Mouse (Mus musculus) right cerebral cortex, postnatal 10 days (tissue): Measurements from ENCODE around the gene Becn1.
"Not testable (repeated sequence)": the region's sequence is repeated elsewhere in the genome, so short reads cannot be mapped to it uniquely, and the experiment has no call there.

Source experiments
- DNase-seq, 2 experiments: peaks; one replicate each; pipeline ENCODE4 v3.0.0; 2021; ENCODE audit warnings: low spot score in 2 of 2

Becn1 gene

DNA sequence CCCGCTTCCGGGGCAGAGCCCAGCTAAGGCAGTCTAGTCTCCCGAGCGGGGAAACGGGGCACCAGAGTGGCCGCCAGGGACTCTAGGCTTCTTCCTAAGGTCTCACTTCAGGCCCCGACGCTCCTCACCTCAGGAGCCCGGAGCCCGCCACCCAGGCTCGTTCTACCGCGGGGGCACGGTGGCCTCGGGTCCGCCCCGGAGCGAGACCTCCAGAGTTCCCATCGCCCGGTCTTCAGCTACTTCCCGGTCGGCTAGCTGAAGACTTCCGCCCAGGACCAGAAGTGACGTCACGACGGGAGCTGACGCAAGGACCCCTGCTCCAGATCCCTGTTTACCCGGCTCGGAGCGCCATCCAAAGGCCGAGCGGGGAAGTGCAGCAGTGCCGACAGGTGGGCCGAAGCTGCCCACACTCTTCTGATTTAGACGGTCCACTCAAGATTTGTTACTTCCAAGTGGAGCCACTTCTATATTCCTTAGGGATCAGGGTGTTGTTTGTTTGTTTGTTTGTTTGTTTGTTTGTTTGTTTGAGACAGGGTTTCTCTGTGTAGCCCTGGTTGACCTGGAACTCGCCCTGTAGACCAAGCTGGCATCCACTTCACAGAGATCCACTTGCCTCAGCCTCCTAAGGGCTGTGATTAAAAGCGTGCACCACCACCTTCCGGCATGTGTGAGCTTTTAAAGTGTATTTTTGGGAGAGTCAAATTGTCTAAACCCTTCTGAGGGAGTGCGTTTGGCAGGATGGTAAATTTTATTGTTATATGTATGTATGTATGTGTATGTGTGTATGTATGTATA is at the start of gene Becn1:
Gene Becn1, minus strand, starts transcription at position 283 of the 795 bp plus-strand sequence.
- peak; percentile 97 to 98 for DNase-seq

- DNase-seq = no peak
Observed at GRCm38 (mm10) chr11:101351721-101352111, 49.6 kb upstream of the Becn1 start.

- DNase-seq = no peak
Observed at GRCm38 (mm10) chr11:101351100-101351720, 49.1 kb upstream of the Becn1 start.

DNA sequence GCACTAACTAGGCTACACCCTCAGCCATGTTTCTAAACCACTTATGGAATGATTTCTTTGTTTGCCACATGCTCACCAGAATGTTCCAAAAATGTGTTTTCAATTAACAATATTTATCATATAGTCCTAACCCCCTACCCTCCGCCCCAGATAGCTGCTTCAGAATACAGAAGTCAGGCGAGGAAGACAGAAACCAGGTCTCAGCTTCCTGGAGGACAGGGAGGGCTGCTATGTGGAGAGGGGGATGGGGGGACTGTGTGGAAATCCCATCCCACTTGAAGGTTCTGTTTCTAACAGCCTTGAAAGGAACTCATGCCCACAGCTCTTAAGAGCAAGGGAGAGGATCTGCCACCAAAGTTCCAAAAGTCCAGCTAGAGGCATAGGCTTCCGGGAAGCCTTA is 47.1 kb upstream of the Becn1 start:
- DNase-seq = no peak

GRCm38 (mm10) chr11:101348774-101349173 is 46.7 kb upstream of the Becn1 start:
- DNase-seq = no peak

DNA sequence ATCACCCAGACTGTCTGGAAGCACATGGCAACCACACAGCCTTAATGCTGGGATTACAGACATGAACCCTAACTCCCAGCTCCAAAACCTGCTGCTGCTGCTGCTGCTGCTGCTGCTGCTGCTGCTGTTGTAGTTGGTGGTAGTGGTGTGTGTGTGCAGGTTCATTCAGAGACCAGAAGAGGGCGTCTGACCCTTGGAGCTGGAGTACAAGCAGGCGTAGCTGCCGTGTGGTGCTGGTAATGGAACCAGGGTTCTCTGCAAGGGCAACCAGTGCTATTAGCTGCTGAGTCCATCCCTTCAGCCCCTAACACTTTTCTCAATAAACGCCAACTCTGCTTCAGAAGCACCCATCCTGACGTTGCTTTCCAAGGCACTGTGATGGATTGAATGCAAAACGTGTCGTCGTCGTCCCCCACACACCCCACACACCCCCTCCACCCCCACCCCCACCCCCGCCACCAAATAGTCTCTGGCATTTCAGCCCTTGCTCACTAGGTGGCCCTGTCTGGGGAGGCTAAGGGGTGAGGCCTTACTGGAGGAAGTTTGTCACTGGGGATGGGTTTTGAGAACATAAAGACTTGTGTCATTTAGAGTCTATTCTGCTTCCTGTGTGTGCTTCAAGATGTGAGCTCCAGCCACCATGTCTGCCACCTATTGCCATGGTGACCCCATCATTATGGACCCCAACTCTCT is 45.1 kb upstream of the Becn1 start:
- no peak for DNase-seq

DNA sequence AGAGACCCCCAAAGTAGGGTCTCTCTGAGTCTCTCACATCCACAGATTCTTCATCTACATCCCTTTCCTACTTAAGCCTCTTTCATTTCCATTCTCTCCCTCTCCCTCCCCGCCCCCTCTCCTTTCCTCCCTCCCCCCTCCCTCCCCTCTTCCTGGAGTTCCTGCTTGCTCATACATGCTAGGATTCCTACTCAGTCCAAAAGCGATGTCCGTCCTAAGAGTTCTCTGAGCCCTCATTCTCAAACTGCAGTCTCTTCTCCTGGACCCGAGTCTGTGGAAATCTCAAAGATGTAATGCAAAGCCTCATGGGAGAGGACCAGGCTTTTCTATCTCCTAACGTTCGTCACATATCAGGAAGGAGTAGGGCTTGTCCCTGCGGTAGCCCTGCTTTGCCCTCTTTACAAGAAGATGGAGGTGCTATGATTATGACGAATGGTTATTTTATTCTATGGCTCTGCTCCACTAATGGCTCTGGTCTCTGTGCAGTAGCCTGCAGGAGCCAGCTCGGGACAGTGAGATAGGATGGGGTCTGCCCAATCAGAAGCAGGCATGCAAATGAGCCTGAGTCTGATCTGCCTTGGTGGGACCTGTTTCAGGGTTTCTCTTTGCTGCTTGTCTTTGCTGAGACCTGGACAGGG is 36.2 kb upstream of the Becn1 start:
- peak in 1 of 2 experiments; percentile 56 for DNase-seq

DNA sequence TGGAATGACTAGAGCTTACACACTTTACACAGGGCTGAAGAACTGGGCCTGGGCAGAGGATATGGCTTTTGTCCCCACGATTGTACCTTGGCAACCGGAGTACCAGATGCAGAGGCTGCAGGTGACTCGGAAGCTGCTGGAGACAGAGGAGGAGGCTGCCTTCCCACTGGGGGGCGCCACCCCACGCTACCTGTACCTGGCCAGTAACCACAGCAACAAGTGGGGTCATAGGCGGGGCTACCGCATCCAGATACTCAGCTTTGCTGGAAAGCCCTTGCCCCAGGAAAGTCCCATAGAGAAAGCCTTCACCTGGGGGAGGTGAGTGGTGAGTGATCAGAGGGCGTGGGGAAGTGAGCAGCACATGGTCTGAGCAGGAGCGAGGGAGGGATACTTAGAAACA is 33.6 kb upstream of the Becn1 start:
- DNase-seq = no peak

DNA sequence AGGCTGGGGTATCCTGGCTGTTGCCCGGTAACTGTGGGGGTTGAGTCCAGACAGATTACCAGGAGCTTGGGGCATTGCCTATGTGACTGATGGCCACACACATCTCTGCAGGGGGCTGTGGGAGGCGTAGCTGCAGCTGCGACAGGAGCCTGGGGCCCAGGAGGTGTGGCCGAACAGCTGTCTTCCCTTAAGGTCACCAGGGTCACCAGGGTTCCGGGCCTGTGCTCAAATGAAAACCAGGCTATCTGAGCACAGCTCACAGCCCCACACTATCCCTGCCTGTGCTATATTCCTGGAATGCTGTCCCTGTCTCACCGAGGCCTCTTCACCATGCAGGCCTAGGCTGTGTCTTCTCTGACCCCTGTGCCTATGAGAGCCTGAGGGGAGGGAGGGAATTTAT is 32.4 kb upstream of the Becn1 start:
- no peak for DNase-seq

DNA sequence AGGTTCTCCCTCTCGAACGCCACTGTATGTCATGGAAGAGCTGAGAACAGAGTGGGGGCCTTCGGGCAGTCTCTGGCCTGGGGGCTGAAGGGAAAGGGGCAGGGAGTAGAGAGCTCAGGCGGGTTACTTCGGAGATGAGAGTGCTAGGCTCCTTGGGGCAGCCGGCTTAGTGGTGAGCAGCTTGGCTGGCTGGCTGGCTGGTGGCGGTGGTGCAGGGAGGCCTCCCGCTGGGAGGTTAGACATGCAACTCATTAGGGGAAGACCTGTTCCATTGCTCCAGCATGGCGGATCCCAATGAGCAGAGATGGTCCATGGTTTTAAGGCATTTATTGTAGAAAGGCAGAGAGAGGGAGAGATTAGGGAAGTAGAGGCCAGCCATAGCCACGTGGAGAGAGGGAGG is 31.9 kb upstream of the Becn1 start:
- no peak for DNase-seq

- DNase-seq = no peak
Observed at GRCm38 (mm10) chr11:101332537-101332936, 30.5 kb upstream of the Becn1 start.

GRCm38 (mm10) chr11:101330961-101331360 is 28.9 kb upstream of the Becn1 start:
- not testable (repeated sequence) for DNase-seq

- no peak for DNase-seq
Observed at GRCm38 (mm10) chr11:101330371-101330924, 28.4 kb upstream of the Becn1 start, which contains the start of gene Aoc3. Aoc3 (plus strand) TSS chr11:101330605.

DNA sequence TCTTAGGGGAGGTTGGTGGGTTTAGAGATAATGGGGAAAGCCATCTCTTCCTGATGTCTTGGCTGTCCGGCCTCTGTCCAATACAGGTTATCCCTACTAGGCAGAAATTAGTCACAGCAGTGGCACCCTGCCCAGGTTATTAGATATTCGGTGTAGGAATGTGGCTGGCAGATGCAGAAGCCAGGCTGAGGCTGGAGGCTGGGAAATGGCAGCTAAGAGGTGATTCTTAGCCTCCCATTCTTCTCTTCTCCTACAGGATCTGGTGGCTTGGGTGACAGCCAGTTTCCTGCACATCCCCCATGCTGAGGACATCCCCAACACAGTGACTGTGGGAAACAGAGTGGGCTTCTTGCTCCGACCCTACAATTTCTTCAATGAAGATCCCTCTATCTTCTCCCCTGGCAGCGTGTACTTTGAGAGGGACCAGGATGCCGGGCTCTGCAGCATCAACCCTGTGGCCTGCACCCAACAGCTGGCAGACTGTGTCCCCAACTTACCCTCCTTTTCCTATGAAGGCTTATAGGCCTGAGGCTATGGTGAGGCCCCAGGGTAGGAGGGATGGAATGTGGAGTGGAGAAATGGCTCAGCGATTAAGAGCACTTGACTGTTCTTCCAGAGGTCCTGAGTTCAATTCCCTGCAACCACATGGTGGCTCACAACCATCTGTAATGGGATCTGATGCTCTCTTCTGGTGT is 27.0 kb upstream of the Becn1 start:
- DNase-seq = peak; percentile 43 to 51

DNA sequence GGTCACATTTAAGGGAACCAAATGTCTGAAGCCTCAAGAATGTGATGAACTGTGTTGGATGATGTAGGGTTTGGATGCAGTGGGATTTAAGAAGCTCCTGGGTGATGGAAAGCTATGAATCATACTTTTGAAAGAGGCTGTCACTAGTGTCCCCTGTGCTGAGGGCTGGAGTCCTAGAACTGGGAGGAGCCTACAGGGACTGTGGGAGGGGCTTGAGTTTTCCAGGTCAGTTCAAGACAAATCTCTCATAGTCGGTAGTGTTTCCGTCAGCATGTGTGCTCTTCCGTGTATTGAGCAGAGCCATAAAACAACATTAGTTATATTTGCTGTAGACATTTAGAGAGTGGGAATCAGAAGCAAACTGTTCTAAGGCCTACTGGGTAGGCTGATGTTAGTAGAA is 25.2 kb upstream of the Becn1 start:
- no peak for DNase-seq

GRCm38 (mm10) chr11:101326147-101326546 is 24.1 kb upstream of the Becn1 start:
- no peak for DNase-seq

- DNase-seq = not testable (repeated sequence)
Observed at GRCm38 (mm10) chr11:101325201-101325600, 23.1 kb upstream of the Becn1 start.

GRCm38 (mm10) chr11:101324763-101325162 is 22.7 kb upstream of the Becn1 start, which contains the start of gene Aoc2:
Aoc2 (plus strand) TSS chr11:101325063.
- no peak for DNase-seq

- DNase-seq = peak; percentile 77 to 81
Observed at GRCm38 (mm10) chr11:101323609-101324008, 21.5 kb upstream of the Becn1 start.

GRCm38 (mm10) chr11:101316501-101316917 is 14.4 kb upstream of the Becn1 start:
- peak in 1 of 2 experiments; percentile 42 for DNase-seq
